Mouse (Mus musculus) hindbrain, embryonic 11.5 days (tissue): Measurements from ENCODE around the gene Parp8. TPM values are rescaled to one million over a fixed set of nuclear protein-coding genes. Genes with fewer than 3 reads are reported as not detected.

Experiments
- ATAC-seq: fragments of 200-750 bp; cut with Nextera tagmentation; 2 replicates; pipeline ENCODE4 v1.8.0; 2017; ENCODE audit warnings: mild to moderate bottlenecking, moderate TSS enrichment, moderate library complexity; ENCODE audit not compliant: low FRiP score
- DNase-seq: peaks from one replicate; pipeline ENCODE4 v3.0.0-alpha.2; 2015; ENCODE audit warnings: low spot score
- H3K27ac ChIP-seq: fragments of 300-500 bp; sonication (generic); 2 replicates; pipeline ENCODE4 v1.5.1; 2014; ENCODE audit warnings: mild to moderate bottlenecking, low read depth, low read length
- H3K27me3 ChIP-seq: fragments of 300-500 bp; sonication (generic); 2 replicates; pipeline ENCODE4 v1.6.1; 2014; ENCODE audit warnings: mild to moderate bottlenecking, low read length, moderate library complexity, mixed read lengths; ENCODE audit not compliant: control insufficient read depth, insufficient read depth
- H3K36me3 ChIP-seq: fragments of 300-500 bp; sonication (generic); 2 replicates; pipeline ENCODE4 v1.6.1; 2014; ENCODE audit warnings: mild to moderate bottlenecking, low read length, moderate library complexity, mixed read lengths; ENCODE audit not compliant: control insufficient read depth, insufficient read depth
- H3K4me1 ChIP-seq: fragments of 300-500 bp; sonication (generic); replicated peaks from 2 replicates; pipeline ENCODE4 v1.6.1; 2014; ENCODE audit warnings: low read length, mixed read lengths; ENCODE audit not compliant: control insufficient read depth, insufficient read depth
- H3K4me2 ChIP-seq: fragments of 300-500 bp; sonication (generic); replicated peaks from 2 replicates; pipeline ENCODE4 v1.6.1; 2014; ENCODE audit warnings: mild to moderate bottlenecking, low read depth, low read length
- H3K4me3 ChIP-seq: fragments of 300-500 bp; sonication (generic); 2 replicates; pipeline ENCODE4 v1.5.1; 2014; ENCODE audit warnings: low read depth, low read length
- H3K9ac ChIP-seq: fragments of 300-500 bp; sonication (generic); 2 replicates; pipeline ENCODE4 v1.6.1; 2014; ENCODE audit warnings: low read depth, low read length
- H3K9me3 ChIP-seq: fragments of 300-500 bp; sonication (generic); 2 replicates; pipeline ENCODE4 v1.6.1; 2016; ENCODE audit warnings: low read length; ENCODE audit not compliant: control insufficient read depth
- WGBS: fragments of 180-500 bp; shearing (Covaris S2); extraction: QIAGEN DNeasy Blood & Tissue Kit; methylation state at CpG from one replicate; pipeline ENCODE4 v1.1.7; 2014; 5-methylcytosine and 5-hydroxymethylcytosine counted together
- polyA plus RNA-seq: library from polyadenylated mRNA; unstranded; fragments of >200 nt; fragmentation: Nextera tagmentation; extraction: Ambion mirVana; gene quantifications from 2 replicates; pipeline ENCODE4 v1.2.1, GENCODE M21; 2014

Gene Parp8
- polyA plus RNA-seq, 1 experiment from 2014 or later, result 18.2 TPM

DNA sequence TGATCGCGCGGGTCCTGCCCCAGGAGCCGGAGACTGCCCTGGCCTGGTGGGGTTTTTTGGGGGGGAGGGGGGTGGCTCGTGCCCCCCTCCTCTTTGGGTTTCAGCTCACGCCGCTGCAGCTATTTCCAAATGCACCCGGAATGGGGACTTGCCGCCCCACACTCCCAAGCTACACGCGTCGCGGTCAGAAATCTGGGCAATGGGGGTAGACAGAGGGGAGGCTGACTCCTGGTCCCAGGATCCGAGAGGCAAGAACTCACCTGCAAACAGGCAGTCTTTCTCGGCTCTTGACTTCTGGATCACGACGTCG lies 466 bp downstream of the Parp8 start:
- DNase-seq (peak; percentile 76), ATAC-seq (peak; percentile 62)
- peak overlapping the region; percentile 74 for H3K4me3 ChIP-seq
- no peaks in the 10 kb centered on the region for H3K36me3 ChIP-seq
- peak overlapping the region; percentile 85 for H3K27ac ChIP-seq
- peak overlapping the region; percentile 88 for H3K9ac ChIP-seq
- no peaks in the 10 kb centered on the region for H3K4me1 ChIP-seq
- 1% methylated on average over 15 of the region's 18 CpGs for WGBS
- H3K27me3 ChIP-seq, result no peaks in the 10 kb centered on the region
- no peaks in the 10 kb centered on the region for H3K9me3 ChIP-seq
- H3K4me2 ChIP-seq, result peak overlapping the region; percentile 90

GRCm38 (mm10) chr13:117024127-117024915 lies 1.0 kb downstream of the Parp8 start:
- ATAC-seq (peak; percentile 87), DNase-seq (peak; percentile 83)
- Histone ChIP-seq H3K36me3 (no peaks in the 10 kb centered on the region), H3K4me1 (no peaks in the 10 kb centered on the region), H3K27me3 (no peaks in the 10 kb centered on the region), H3K4me3 (peak overlapping the region; percentile 74), H3K27ac (peak overlapping the region; percentile 85), H3K9me3 (no peaks in the 10 kb centered on the region), H3K9ac (peak overlapping the region; percentile 88), H3K4me2 (peak overlapping the region; percentile 90)
- under 1% methylated on average over 50 of the region's 64 CpGs for WGBS

GRCm38 (mm10) chr13:117023346-117024050 lies 1.8 kb downstream of the Parp8 start:
- H3K27ac ChIP-seq, result no peak overlapping the region
- H3K4me3 ChIP-seq, result peak overlapping the region; percentile 74
- H3K4me2 ChIP-seq, result peak overlapping the region; percentile 90
- no peaks in the 10 kb centered on the region for H3K9me3 ChIP-seq
- peak overlapping the region; percentile 88 for H3K9ac ChIP-seq
- ATAC-seq (no peak), DNase-seq (peak; percentile 45)
- H3K27me3 ChIP-seq, result no peaks in the 10 kb centered on the region
- 15% methylated on average over 12 of the region's 12 CpGs for WGBS
- no peaks in the 10 kb centered on the region for H3K36me3 ChIP-seq
- H3K4me1 ChIP-seq, result no peaks in the 10 kb centered on the region

GRCm38 (mm10) chr13:117020631-117021030 lies 4.7 kb downstream of the Parp8 start:
- Histone ChIP-seq H3K9ac (no peak overlapping the region), H3K9me3 (no peaks in the 10 kb centered on the region), H3K27ac (no peak overlapping the region), H3K36me3 (no peaks in the 10 kb centered on the region), H3K4me3 (no peak overlapping the region), H3K27me3 (no peaks in the 10 kb centered on the region), H3K4me2 (no peak overlapping the region), H3K4me1 (no peaks in the 10 kb centered on the region)
- WGBS, result 80% methylated on average over 6 of the region's 6 CpGs
- ATAC-seq (no peak), DNase-seq (no peak)

DNA sequence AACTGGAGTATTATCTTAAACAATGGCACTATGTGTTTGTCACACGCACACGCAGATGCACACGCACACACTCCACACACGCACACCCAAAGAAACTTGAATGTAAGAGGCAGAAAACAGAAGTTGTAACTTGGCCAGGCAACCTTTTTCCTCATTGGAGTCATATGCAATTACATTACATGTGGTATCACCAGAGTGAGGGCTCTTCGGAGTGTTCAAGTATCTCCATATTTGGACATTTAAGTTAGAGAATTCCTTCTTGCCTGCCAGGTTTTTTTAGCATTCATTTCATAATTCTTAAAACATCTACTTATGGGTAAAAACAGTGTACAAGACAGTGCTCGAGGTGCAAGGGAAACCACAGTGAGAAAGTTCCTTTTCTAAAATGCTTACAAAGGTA lies 6.7 kb downstream of the Parp8 start:
- no peak overlapping the region for H3K4me3 ChIP-seq
- no peak for DNase-seq
- H3K4me2 ChIP-seq, result no peak overlapping the region
- no peak overlapping the region for H3K27ac ChIP-seq
- H3K9me3 ChIP-seq, result no peaks in the 10 kb centered on the region
- H3K9ac ChIP-seq, result no peak overlapping the region
- H3K27me3 ChIP-seq, result no peaks in the 10 kb centered on the region
- no peaks in the 10 kb centered on the region for H3K36me3 ChIP-seq
- no peak for ATAC-seq
- 94% methylated on average over 6 of the region's 6 CpGs for WGBS
- no peaks in the 10 kb centered on the region for H3K4me1 ChIP-seq

DNA sequence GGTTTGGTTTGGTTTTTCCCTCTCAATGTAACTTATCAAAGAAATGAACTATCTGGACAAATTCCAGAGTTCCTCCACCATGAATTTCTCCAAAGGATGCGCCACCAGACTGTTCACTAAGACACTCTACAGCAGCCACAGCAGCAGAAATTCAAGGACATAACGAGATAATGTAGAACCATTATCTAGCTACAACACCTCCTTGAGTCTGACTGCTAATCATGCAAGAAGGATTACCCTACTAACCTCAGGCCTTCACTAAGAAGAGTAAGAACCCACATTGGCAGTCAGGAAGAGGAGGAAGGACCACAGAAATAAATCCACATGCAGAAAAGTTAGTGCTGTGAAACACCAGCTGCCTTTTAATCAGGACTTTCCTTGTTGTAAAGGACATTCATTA lies 11.8 kb downstream of the Parp8 start:
- H3K4me1 ChIP-seq, result no peaks in the 10 kb centered on the region
- no peaks in the 10 kb centered on the region for H3K27me3 ChIP-seq
- 91% methylated on average over 2 of the region's 2 CpGs for WGBS
- no peaks in the 10 kb centered on the region for H3K9me3 ChIP-seq
- ATAC-seq (no peak), DNase-seq (no peak)
- no peak overlapping the region for H3K4me3 ChIP-seq
- H3K36me3 ChIP-seq, result no peaks in the 10 kb centered on the region
- H3K9ac ChIP-seq, result no peak overlapping the region
- H3K4me2 ChIP-seq, result no peak overlapping the region
- H3K27ac ChIP-seq, result no peak overlapping the region

DNA sequence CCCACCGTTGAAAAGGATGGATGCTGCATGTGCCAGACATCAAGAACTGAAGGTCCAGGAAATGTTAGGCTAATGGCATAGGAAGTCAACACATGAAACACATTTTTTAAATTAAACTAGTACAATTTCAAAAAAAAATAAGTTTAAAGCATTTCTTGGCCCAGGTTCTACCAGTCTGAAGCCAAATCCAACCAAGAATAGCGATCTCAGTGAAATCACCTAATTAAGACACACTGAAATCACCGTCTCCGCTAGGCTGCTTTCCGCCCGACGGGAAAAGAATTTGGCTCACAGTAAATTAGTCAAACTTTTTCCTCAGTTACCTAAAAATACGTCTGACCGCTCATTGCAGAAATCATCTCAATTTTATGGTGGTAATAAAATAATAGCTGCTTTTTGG lies 13.3 kb downstream of the Parp8 start:
- H3K27me3 ChIP-seq, result no peaks in the 10 kb centered on the region
- H3K36me3 ChIP-seq, result no peaks in the 10 kb centered on the region
- H3K9ac ChIP-seq, result no peak overlapping the region
- no peaks in the 10 kb centered on the region for H3K4me1 ChIP-seq
- H3K4me2 ChIP-seq, result no peak overlapping the region
- ATAC-seq, result no peak
- H3K27ac ChIP-seq, result no peak overlapping the region
- no peak for DNase-seq
- no peak overlapping the region for H3K4me3 ChIP-seq
- WGBS, result 96% methylated on average over 9 of the region's 9 CpGs
- no peaks in the 10 kb centered on the region for H3K9me3 ChIP-seq

GRCm38 (mm10) chr13:117010143-117010542 lies 15.2 kb downstream of the Parp8 start:
- Histone ChIP-seq H3K27me3 (no peaks in the 10 kb centered on the region), H3K27ac (no peak overlapping the region), H3K4me3 (no peak overlapping the region), H3K9me3 (no peaks in the 10 kb centered on the region), H3K4me2 (no peak overlapping the region), H3K36me3 (no peaks in the 10 kb centered on the region), H3K4me1 (no peaks in the 10 kb centered on the region), H3K9ac (no peak overlapping the region)
- DNase-seq, result no peak
- WGBS, result 93% methylated on average over 8 of the region's 8 CpGs
- ATAC-seq, result no peak
